Comparison of ENCODE assay signal across 9 mouse cellular contexts in the genomic region with DNA sequence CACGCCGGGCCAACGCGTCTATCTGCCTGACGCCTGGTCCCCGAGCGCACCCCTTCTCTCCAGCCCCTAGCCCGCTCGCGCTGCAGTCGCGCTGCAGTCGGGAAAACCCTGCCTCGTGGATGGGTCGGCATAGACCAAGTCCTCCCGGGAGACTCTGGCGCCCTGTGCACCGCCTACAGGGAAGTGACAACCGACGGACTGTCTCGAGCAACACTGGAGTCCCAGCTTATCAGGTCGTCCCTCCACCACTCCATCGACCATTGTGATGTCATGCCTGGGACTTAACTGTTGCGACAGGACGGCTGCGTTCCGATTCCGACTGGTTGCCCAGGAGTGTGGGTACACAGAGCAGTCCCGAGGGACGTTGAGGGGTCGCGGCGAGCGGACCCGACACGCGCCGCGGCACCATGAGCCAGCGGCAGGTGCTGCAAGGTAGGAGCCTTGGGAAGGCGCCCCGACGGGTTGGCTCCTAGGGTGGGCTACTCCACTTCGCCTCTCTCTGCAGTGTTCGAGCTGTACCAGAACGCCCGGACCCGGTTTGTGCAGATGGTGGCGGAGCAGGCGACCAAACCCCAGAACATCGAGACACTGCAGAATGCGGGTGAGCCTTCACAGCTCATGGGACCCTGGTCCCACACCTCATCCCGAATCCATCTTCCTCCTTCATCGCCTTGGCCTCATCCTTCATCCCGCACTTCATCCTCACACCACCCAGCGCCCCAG. TPM values are rescaled to one million over a fixed set of nuclear protein-coding genes. Genes with fewer than 3 reads are reported as not detected.
DNase-seq lines count a peak whose midpoint lies in the region; ATAC-seq lines count a peak whose summit lies in the region.
"Had no signal": no experiment of that assay in that cellular context is flagged by ENCODE, and none has a peak within 500 bp of the region (broad histone marks: within the 10 kb centered on the region; RNA-seq: fewer than 3 reads in every experiment).

No protein-coding gene starts in this region.

- peaks cover 12% of the 10 kb centered on the region for H3K4me1 ChIP-seq in liver, embryonic 13.5 days (replicated peaks)

- ATAC-seq in common myeloid progenitor, adult 5-6 weeks (replicated peaks; ENCODE audit: low read depth, poor library complexity, severe bottlenecking) = peak; percentile 72
- ATAC-seq in liver, embryonic 13.5 days (ENCODE audit: low read depth) = peak; percentile 26; the same call in 1 of the 2 replicates
- peak; percentile 34; the same call in 1 of the 2 replicates for ATAC-seq in neutrophil, adult 5-6 weeks (ENCODE audit: extremely low read depth, insufficient number of reproducible peaks, low FRiP score, poor library complexity, severe bottlenecking)
- ATAC-seq: Patski had no signal

- no peak overlapping the region for H3K27ac ChIP-seq in liver, embryonic 13.5 days

- H3K9ac ChIP-seq in liver, embryonic 13.5 days = no peak overlapping the region

- WGBS in liver, embryonic 13.5 days (ENCODE audit: insufficient replicate concordance) = under 1% methylated on average over 56 of the region's 56 CpGs

- no peaks in the 10 kb centered on the region for H3K36me3 ChIP-seq in liver, embryonic 13.5 days

- H3K4me3 ChIP-seq in liver, embryonic 13.5 days (replicated peaks) = 0 out of 2 replicates have a peak overlapping the region, but pooled peaks have one; percentile 3

- H3K4me2 ChIP-seq in liver, embryonic 13.5 days = 0 out of 2 replicates have a peak overlapping the region, but pooled peaks have one; percentile 10

- no peaks in the 10 kb centered on the region for H3K9me3 ChIP-seq in liver, embryonic 13.5 days (replicated peaks)

- DNase-seq in gastrocnemius, postnatal 10 days = peak; percentile 12
- DNase-seq in gastrocnemius, adult 8-10 months (ENCODE audit: low spot score in 2 of 2) = no peak
- peak; percentile 7 for DNase-seq in 3134 (ENCODE audit: extremely low read depth, insufficient read length, low spot score)
- peak; percentile 20 for DNase-seq in heart, postnatal 4 days
- DNase-seq in liver, embryonic 13.5 days = no peak
- no peak for DNase-seq in c-Kit-positive CD71-positive TER-119-positive erythroid progenitor cells, embryonic 14.5 days (ENCODE audit: low spot score)

- peaks cover 80% of the 10 kb centered on the region for H3K27me3 ChIP-seq in liver, embryonic 13.5 days

RNA-seq across cellular contexts. Expression of gene Spag6, which starts 5.0 kb away (rescaled TPM):
- total RNA-seq in gastrocnemius, postnatal 10 days (2021) = 1 to 10 TPM in 1 of 2 experiments, under 1 TPM in 1; 0.78 to 1.1 TPM
- total RNA-seq in gastrocnemius, adult 8-10 months (2022) = 1 to 10 TPM in 3 of 4 experiments, under 1 TPM in 1; 0.85 to 1.6 (median 1.2) TPM
- total RNA-seq in common myeloid progenitor, adult 5-6 weeks (2017) = not detected in 2 replicates
- under 1 TPM; 0.56 to 0.57 TPM for total RNA-seq in heart, postnatal 4 days (2021)
- polyA plus RNA-seq in liver, embryonic 13.5 days (2015; fragmentation: Nextera tagmentation; extraction: Ambion mirVana) = not detected in 2 replicates
- not detected in 2 replicates for total RNA-seq in neutrophil, adult 5-6 weeks (2017)

RNA-seq across cellular contexts. Expression of gene Bmi1, which starts 22.0 kb away (rescaled TPM):
- 10 to 100 TPM; 26.7 to 32.4 TPM for total RNA-seq in gastrocnemius, postnatal 10 days (2021)
- total RNA-seq in gastrocnemius, adult 8-10 months (2022) = 10 to 100 TPM; 60.4 to 80.9 (median 68.8) TPM
- total RNA-seq in common myeloid progenitor, adult 5-6 weeks (2017) = 52.6 and 53.6 TPM in 2 replicates
- total RNA-seq in heart, postnatal 4 days (2021) = 10 to 100 TPM; 63.8 to 69.2 TPM
- 4.6 and 7.6 TPM in 2 replicates for polyA plus RNA-seq in liver, embryonic 13.5 days (2015; fragmentation: Nextera tagmentation; extraction: Ambion mirVana)
- total RNA-seq in neutrophil, adult 5-6 weeks (2017) = 31.9 and 32.5 TPM in 2 replicates

RNA-seq across cellular contexts. Expression of gene Commd3, which starts 26.6 kb away (rescaled TPM):
- 100 to 1,000 TPM; 124 to 130 TPM for total RNA-seq in gastrocnemius, postnatal 10 days (2021)
- 100 to 1,000 TPM in 1 of 4 experiments, 10 to 100 TPM in 3; 93.3 to 100 (median 94.8) TPM for total RNA-seq in gastrocnemius, adult 8-10 months (2022)
- 204 and 213 TPM in 2 replicates for total RNA-seq in common myeloid progenitor, adult 5-6 weeks (2017)
- total RNA-seq in heart, postnatal 4 days (2021) = 100 to 1,000 TPM; 126 to 140 TPM
- polyA plus RNA-seq in liver, embryonic 13.5 days (2015; fragmentation: Nextera tagmentation; extraction: Ambion mirVana) = 103 and 115 TPM in 2 replicates
- total RNA-seq in neutrophil, adult 5-6 weeks (2017) = 130 and 143 TPM in 2 replicates

Comparison
In these comparisons a context has a peak if more than half of its experiments do, and no peak if none do; other contexts are left out.
1. DNase-seq: peak in gastrocnemius, postnatal 10 days (single experiment), 3134 (single experiment) and heart, postnatal 4 days (single experiment); none in gastrocnemius, adult 8-10 months (0 of 2), liver, embryonic 13.5 days (single experiment) and c-Kit-positive CD71-positive TER-119-positive erythroid progenitor cells, embryonic 14.5 days (single experiment).
2. Peak in every context shown above with its lines, with median percentiles within 50 percentile points of each other: ATAC-seq.